Mouse (Mus musculus) gastrocnemius, adult 2 months (tissue): ENCODE measurements around the gene Cyb561d1. TPM values are rescaled to one million over a fixed set of nuclear protein-coding genes. Genes with fewer than 3 reads are reported as not detected.

Source experiments
- DNase-seq: peaks from one replicate; pipeline ENCODE4 v3.0.0; 2022
- H3K27ac ChIP-seq: fragments of 200-600 bp; 2 replicates; pipeline ENCODE4 v1.8.1; 2022; ENCODE audit warnings: mild to moderate bottlenecking
- H3K4me3 ChIP-seq: fragments of 200-600 bp; 2 replicates; pipeline ENCODE4 v1.8.1; 2022; ENCODE audit warnings: mild to moderate bottlenecking, moderate library complexity
- CTCF ChIP-seq: fragments of 200-600 bp; IDR thresholded peaks from 2 replicates; pipeline ENCODE4 v1.8.1; 2022; ENCODE audit warnings: antibody characterized with exemption, mild to moderate bottlenecking, moderate library complexity
- intact Hi-C: fragments of 180-260 bp; cut with DNase I; formaldehyde crosslinking; loops from one replicate; pipeline ENCODE4 v1.15.1; 2025
- total RNA-seq, 2 experiments: library from RNA; stranded (reverse); gene quantifications; 2 replicates each; pipeline ENCODE4 v1.2.3; 2021

Gene Cyb561d1
- total RNA-seq, 2 experiments from 2014 or later, result 2.8 to 3.8 TPM

DNA sequence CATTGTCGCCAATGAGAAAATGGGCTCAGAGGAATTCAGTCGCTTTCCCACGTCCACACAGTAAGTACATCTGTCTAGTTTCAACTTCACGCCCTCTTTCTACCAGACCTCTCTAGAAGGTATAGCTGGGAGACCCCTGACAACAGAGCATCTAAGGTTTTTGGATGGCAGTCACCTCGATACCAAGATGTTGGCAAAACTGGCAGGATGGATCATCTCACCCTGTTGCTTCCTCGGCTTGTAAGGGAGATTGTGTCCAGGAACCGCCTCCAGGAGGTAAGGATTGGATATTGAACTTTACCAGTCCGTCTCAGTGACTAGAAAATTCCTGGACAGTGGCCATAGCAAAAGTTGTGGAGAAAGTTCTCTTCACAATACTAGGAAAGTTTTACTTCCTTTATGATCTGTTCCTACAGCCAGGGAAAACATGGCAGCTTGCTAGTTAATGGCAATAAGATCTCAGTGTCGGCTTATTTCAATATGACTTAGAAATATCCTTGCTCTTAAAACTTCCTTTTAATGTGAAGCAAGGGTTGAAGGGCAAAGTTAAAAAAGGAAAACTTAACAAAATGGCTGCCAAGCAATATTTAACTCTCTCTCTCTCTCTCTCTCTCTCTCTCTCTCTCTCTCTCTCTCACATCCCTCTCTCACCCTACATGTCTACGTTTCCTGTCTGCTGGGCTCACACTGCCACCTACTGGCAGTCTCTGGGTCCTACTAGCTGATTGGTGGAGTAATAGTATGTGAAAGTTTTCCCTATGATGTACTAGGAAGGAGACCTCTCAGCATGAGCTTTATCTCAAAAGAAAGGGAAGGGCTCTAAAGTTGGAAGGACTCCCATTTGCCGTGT lies 53.4 kb downstream of the Cyb561d1 start:
- peak; percentile 90 for DNase-seq
- peak; percentile 89 for TF ChIP-seq CTCF
- H3K27ac ChIP-seq, result peak overlapping the region; percentile 64

GRCm38 (mm10) chr3:108146671-108147070 lies 54.3 kb downstream of the Cyb561d1 start:
- TF ChIP-seq CTCF, result no peak
- intact Hi-C loops, result loop anchor here (1.0 to 10.0 kb wide), 5 partner anchors 76 to 452 kb away; partner anchors contain the start of genes Ahcyl1 and Gstm7
- Histone ChIP-seq H3K27ac (peak overlapping the region; percentile 96), H3K4me3 (peak overlapping the region; percentile 86)
- DNase-seq, result no peak

More for the DNA sequence above, 53.4 kb downstream of the Cyb561d1 start:
- intact Hi-C loops, result loop anchor here (1.0 to 10.0 kb wide), 5 partner anchors 77 to 453 kb away; partner anchors contain the start of genes Ahcyl1 and Gstm7
- peak overlapping the region; percentile 51 for H3K4me3 ChIP-seq

Other genes starting within 250 kb of the Cyb561d1 start
- not detected for gene Gstm3, start 231.9 kb downstream of the Cyb561d1 start, total RNA-seq
- 100 to 1,000 TPM in 1 of 2 experiments, 10 to 100 TPM in 1; 63.0 to 111 TPM for gene Gstm2, start 214.8 kb downstream of the Cyb561d1 start, total RNA-seq
- 100 to 1,000 TPM; 208 to 217 TPM for gene Gstm1, start 183.2 kb downstream of the Cyb561d1 start, total RNA-seq
- 10 to 100 TPM; 10.9 to 12.1 TPM for gene Gstm4, start 156.3 kb downstream of the Cyb561d1 start, total RNA-seq
- 1 to 10 TPM; 3.8 to 5.6 TPM for gene Ampd2, start 114.6 kb downstream of the Cyb561d1 start, total RNA-seq
- gene Gnat2, start 108.4 kb downstream of the Cyb561d1 start, total RNA-seq, result under 1 TPM; 0.26 to 0.36 TPM
- gene Gnai3, start 55.1 kb downstream of the Cyb561d1 start, total RNA-seq, result 10 to 100 TPM; 12.0 to 13.8 TPM
- not detected for gene Gpr61, start 46.3 kb downstream of the Cyb561d1 start, total RNA-seq
- 10 to 100 TPM; 21.6 to 28.3 TPM for gene Amigo1, start 14.9 kb downstream of the Cyb561d1 start, total RNA-seq
- gene Atxn7l2, start 9.7 kb upstream of the Cyb561d1 start, total RNA-seq, result 1 to 10 TPM; 6.4 to 8.6 TPM
- gene Sypl2, start 25.4 kb upstream of the Cyb561d1 start, total RNA-seq, result 100 to 1,000 TPM; 321 to 322 TPM
- gene Psma5, start 55.7 kb upstream of the Cyb561d1 start, total RNA-seq, result 10 to 100 TPM; 51.8 to 55.7 TPM
- gene Sort1, start 82.9 kb upstream of the Cyb561d1 start, total RNA-seq, result 10 to 100 TPM; 28.4 to 56.4 TPM
- gene Mybphl, start 163.7 kb upstream of the Cyb561d1 start, total RNA-seq, result not detected
- gene Psrc1, start 182.6 kb upstream of the Cyb561d1 start, total RNA-seq, result not detected
- 1 to 10 TPM; 6.4 to 8.8 TPM for gene Celsr2, start 214.3 kb upstream of the Cyb561d1 start, total RNA-seq
- gene Sars, start 244.0 kb upstream of the Cyb561d1 start, total RNA-seq, result 100 to 1,000 TPM; 116 to 135 TPM